Mouse (Mus musculus) CH12.LX (cell line): ENCODE measurements around the gene Inpp5f. TPM values are rescaled to one million over a fixed set of nuclear protein-coding genes. Genes with fewer than 3 reads are reported as not detected.

Experiments used
- DNase-seq: peaks from one replicate; pipeline ENCODE4 v3.0.0-alpha.2; 2013; ENCODE audit errors: extremely low read depth
- H3K27ac ChIP-seq: 2 replicates; pipeline ENCODE4 v1.5.1; 2012; ENCODE audit warnings: low read depth, mild to moderate bottlenecking, control low read depth, moderate library complexity; ENCODE audit not compliant: insufficient read depth
- H3K27me3 ChIP-seq: replicated peaks from 2 replicates; pipeline ENCODE3; 2012; ENCODE audit warnings: inconsistent platforms
- H3K36me3 ChIP-seq, 2 experiments: replicated peaks in 1 of 2; 2 replicates each; pipeline versions ENCODE3 to v1.6.1; 2012; ENCODE audit warnings: inconsistent platforms in 1 of 2, low read length in 1 of 2, mild to moderate bottlenecking in 1 of 2, mixed read lengths in 1 of 2, moderate library complexity in 1 of 2; ENCODE audit not compliant: control insufficient read depth in 1 of 2, insufficient read depth in 1 of 2
- H3K4me1 ChIP-seq, 2 experiments: 2 replicates each; pipeline ENCODE4 v1.6.1; 2012; ENCODE audit warnings: inconsistent platforms in 1 of 2, moderate library complexity in 1 of 2; ENCODE audit not compliant: insufficient read depth in 2 of 2, control insufficient read depth in 1 of 2
- H3K4me2 ChIP-seq: 2 replicates; pipeline ENCODE4 v1.6.1; 2012; ENCODE audit warnings: low read depth, mild to moderate bottlenecking, control low read depth; ENCODE audit not compliant: poor library complexity, insufficient read depth, severe bottlenecking
- H3K4me3 ChIP-seq, 3 experiments: fragments of 150-350 bp in 1 of 3; sonication (generic) in 1 of 3; replicated peaks in 1 of 3; 2 replicates each; pipeline versions ENCODE3 to v1.5.1; 2011 to 2012; ENCODE audit warnings: low read depth in 2 of 3, low read length in 2 of 3, mild to moderate bottlenecking in 2 of 3, moderate library complexity in 2 of 3, control low read depth in 1 of 3, improper control_type of control experiment in 1 of 3, inconsistent platforms in 1 of 3, mixed read lengths in 1 of 3; ENCODE audit not compliant: poor library complexity in 1 of 3
- H3K79me2 ChIP-seq: replicated peaks from 2 replicates; pipeline ENCODE4 v1.6.1; 2012; ENCODE audit warnings: mild to moderate bottlenecking, moderate library complexity; ENCODE audit not compliant: control insufficient read depth, poor library complexity, insufficient read depth, severe bottlenecking; ENCODE audit errors: extremely low read depth
- H3K9ac ChIP-seq: 2 replicates; pipeline ENCODE4 v1.6.1; 2012; ENCODE audit warnings: low read depth, mild to moderate bottlenecking, control low read depth, moderate library complexity; ENCODE audit not compliant: insufficient read depth
- H3K9me3 ChIP-seq: replicated peaks from 2 replicates; pipeline ENCODE3; 2012; ENCODE audit warnings: low read length, inconsistent platforms, mixed read lengths
- CHD1 ChIP-seq: IDR thresholded peaks from 2 replicates; pipeline ENCODE4 v1.6.1; 2012; ENCODE audit warnings: low read depth, low read length, improper control_type of control experiment, inconsistent platforms
- CHD2 ChIP-seq: IDR thresholded peaks from 2 replicates; pipeline ENCODE4 v1.6.1; 2011; ENCODE audit warnings: low read length, improper control_type of control experiment
- CTCF ChIP-seq, 2 experiments: IDR thresholded peaks in 1 of 2; conservative IDR thresholded peaks in 1 of 2; 2 replicates each; pipeline ENCODE4 v1.5.1; 2011 to 2012; ENCODE audit warnings: low read depth in 2 of 2, low read length in 2 of 2, improper control_type of control experiment in 1 of 2, inconsistent platforms in 1 of 2, mild to moderate bottlenecking in 1 of 2, moderate library complexity in 1 of 2
- ELF1 ChIP-seq: IDR thresholded peaks from 2 replicates; pipeline ENCODE4 v1.6.1; 2014; ENCODE audit warnings: low read depth, mild to moderate bottlenecking, inconsistent platforms, low read length, improper control_type of control experiment
- EP300 ChIP-seq: IDR thresholded peaks from 2 replicates; pipeline ENCODE4 v1.6.1; 2011; ENCODE audit warnings: low read length, improper control_type of control experiment
- ETS1 ChIP-seq: conservative IDR thresholded peaks from 2 replicates; pipeline ENCODE4 v1.6.1; 2012; ENCODE audit warnings: low read depth, mild to moderate bottlenecking, inconsistent platforms, low read length, improper control_type of control experiment, moderate library complexity
- HCFC1 ChIP-seq: IDR thresholded peaks from 2 replicates; pipeline ENCODE4 v1.6.1; 2012; ENCODE audit warnings: low read depth, mild to moderate bottlenecking, inconsistent platforms, low read length, improper control_type of control experiment
- IRF4 ChIP-seq: IDR thresholded peaks from 2 replicates; pipeline ENCODE4 v1.6.1; 2014; ENCODE audit warnings: low read depth, mild to moderate bottlenecking, inconsistent platforms, low read length, improper control_type of control experiment
- JUN ChIP-seq: IDR thresholded peaks from 2 replicates; pipeline ENCODE4 v1.6.1; 2011; ENCODE audit warnings: low read depth, mild to moderate bottlenecking, low read length, improper control_type of control experiment, moderate library complexity; ENCODE audit not compliant: insufficient read depth
- JUND ChIP-seq: conservative IDR thresholded peaks from 2 replicates; pipeline ENCODE4 v1.6.1; 2011; ENCODE audit warnings: low read depth, low read length, improper control_type of control experiment
- KAT2A ChIP-seq: IDR thresholded peaks from 2 replicates; pipeline ENCODE4 v1.6.1; 2012; ENCODE audit warnings: low read length, improper control_type of control experiment, inconsistent platforms; ENCODE audit not compliant: insufficient replicate concordance
- MAX ChIP-seq: IDR thresholded peaks from 2 replicates; pipeline ENCODE4 v1.6.1; 2011; ENCODE audit warnings: low read length, improper control_type of control experiment
- MEF2A ChIP-seq: IDR thresholded peaks from 2 replicates; pipeline ENCODE4 v1.6.1; 2014; ENCODE audit warnings: low read depth, mild to moderate bottlenecking, inconsistent platforms, low read length, improper control_type of control experiment, borderline replicate concordance
- NELFE ChIP-seq: IDR thresholded peaks from 2 replicates; pipeline ENCODE4 v1.6.1; 2011; ENCODE audit warnings: low read depth, low read length, improper control_type of control experiment
- NRF1 ChIP-seq: IDR thresholded peaks from 2 replicates; pipeline ENCODE4 v1.6.1; 2014; ENCODE audit warnings: low read depth, mild to moderate bottlenecking, inconsistent platforms, low read length, improper control_type of control experiment, moderate library complexity
- POLR2A ChIP-seq: IDR thresholded peaks from 2 replicates; pipeline ENCODE4 v1.6.1; 2011; ENCODE audit warnings: low read depth, mild to moderate bottlenecking, improper control_type of control experiment, low read length
- POLR2AphosphoS2 ChIP-seq: IDR thresholded peaks from 2 replicates; pipeline ENCODE4 v1.6.1; 2011; ENCODE audit warnings: low read depth, low read length, improper control_type of control experiment
- RAD21 ChIP-seq: IDR thresholded peaks from 2 replicates; pipeline ENCODE4 v1.6.1; 2011; ENCODE audit warnings: low read depth, mild to moderate bottlenecking, low read length, improper control_type of control experiment, moderate library complexity
- RCOR1 ChIP-seq: conservative IDR thresholded peaks from 2 replicates; pipeline ENCODE4 v1.6.1; 2012; ENCODE audit warnings: low read depth, mild to moderate bottlenecking, inconsistent platforms, low read length, improper control_type of control experiment
- SIN3A ChIP-seq: IDR thresholded peaks from 2 replicates; pipeline ENCODE4 v1.6.1; 2012; ENCODE audit warnings: low read length, improper control_type of control experiment, inconsistent platforms
- SMC3 ChIP-seq: IDR thresholded peaks from 2 replicates; pipeline ENCODE4 v1.6.1; 2011; ENCODE audit warnings: low read depth, low read length, improper control_type of control experiment
- TCF12 ChIP-seq: IDR thresholded peaks from 2 replicates; pipeline ENCODE4 v1.6.1; 2014; ENCODE audit warnings: low read depth, mild to moderate bottlenecking, inconsistent platforms, low read length, improper control_type of control experiment
- UBTF ChIP-seq: IDR thresholded peaks from 2 replicates; pipeline ENCODE4 v1.6.1; 2012; ENCODE audit warnings: low read depth, mild to moderate bottlenecking, inconsistent platforms, low read length, improper control_type of control experiment, moderate library complexity
- USF1 ChIP-seq: IDR thresholded peaks from 2 replicates; pipeline ENCODE4 v1.6.1; 2014; ENCODE audit warnings: low read depth, mild to moderate bottlenecking, inconsistent platforms, low read length, improper control_type of control experiment
- USF2 ChIP-seq: conservative IDR thresholded peaks from 2 replicates; pipeline ENCODE4 v1.6.1; 2011; ENCODE audit warnings: low read depth, low read length, improper control_type of control experiment
- ZC3H11A ChIP-seq: IDR thresholded peaks from 2 replicates; pipeline ENCODE4 v1.6.1; 2012; ENCODE audit warnings: low read depth, mild to moderate bottlenecking, inconsistent platforms, low read length, improper control_type of control experiment
- ZKSCAN1 ChIP-seq: IDR thresholded peaks from 2 replicates; pipeline ENCODE4 v1.6.1; 2012; ENCODE audit warnings: low read depth, inconsistent platforms, low read length, improper control_type of control experiment, borderline replicate concordance
- ZMIZ1 ChIP-seq: IDR thresholded peaks from 2 replicates; pipeline ENCODE4 v1.6.1; 2012; ENCODE audit warnings: low read depth, mild to moderate bottlenecking, inconsistent platforms, low read length, improper control_type of control experiment
- ZNF384 ChIP-seq: IDR thresholded peaks from 2 replicates; pipeline ENCODE4 v1.6.1; 2012; ENCODE audit warnings: low read depth, low read length, improper control_type of control experiment, inconsistent platforms
- dilution Hi-C: fragments of 300-500 bp; cut with MboI; formaldehyde crosslinking; loops from 2 replicates; pipeline ENCODE4 v1.14.3; 2020; ENCODE audit warnings: low sequenced_read_pairs; ENCODE audit not compliant: extremely low pct_unique_long_range_greater_than_20kb, extremely low pct_ligation_motif_present
- in situ Hi-C: fragments of 300-500 bp; cut with MboI; formaldehyde crosslinking; loops from 3 replicates; pipeline ENCODE4 v1.14.3; 2019; ENCODE audit warnings: low sequenced_read_pairs, low pct_ligation_motif_present, low pct_unique_long_range_greater_than_20kb, mixed read lengths
- polyA plus RNA-seq: library from polyadenylated mRNA; unstranded; fragments of >175 nt; gene quantifications from 2 replicates; pipeline ENCODE4 v1.2.1, GENCODE M21; 2012; ENCODE audit warnings: low read depth; ENCODE audit not compliant: insufficient read length
- total RNA-seq, 2 experiments: library from RNA; depleted of rRNA; stranded (reverse); fragments of 300-350 nt in 1 of 2; fragments of >200 nt in 1 of 2; gene quantifications; 2 replicates each; pipeline ENCODE4 v1.2.3; 2012 to 2014

The Inpp5f gene
- total and polyA plus RNA-seq, 3 experiments: 4.0 to 6.2 (median 5.5) TPM

DNA sequence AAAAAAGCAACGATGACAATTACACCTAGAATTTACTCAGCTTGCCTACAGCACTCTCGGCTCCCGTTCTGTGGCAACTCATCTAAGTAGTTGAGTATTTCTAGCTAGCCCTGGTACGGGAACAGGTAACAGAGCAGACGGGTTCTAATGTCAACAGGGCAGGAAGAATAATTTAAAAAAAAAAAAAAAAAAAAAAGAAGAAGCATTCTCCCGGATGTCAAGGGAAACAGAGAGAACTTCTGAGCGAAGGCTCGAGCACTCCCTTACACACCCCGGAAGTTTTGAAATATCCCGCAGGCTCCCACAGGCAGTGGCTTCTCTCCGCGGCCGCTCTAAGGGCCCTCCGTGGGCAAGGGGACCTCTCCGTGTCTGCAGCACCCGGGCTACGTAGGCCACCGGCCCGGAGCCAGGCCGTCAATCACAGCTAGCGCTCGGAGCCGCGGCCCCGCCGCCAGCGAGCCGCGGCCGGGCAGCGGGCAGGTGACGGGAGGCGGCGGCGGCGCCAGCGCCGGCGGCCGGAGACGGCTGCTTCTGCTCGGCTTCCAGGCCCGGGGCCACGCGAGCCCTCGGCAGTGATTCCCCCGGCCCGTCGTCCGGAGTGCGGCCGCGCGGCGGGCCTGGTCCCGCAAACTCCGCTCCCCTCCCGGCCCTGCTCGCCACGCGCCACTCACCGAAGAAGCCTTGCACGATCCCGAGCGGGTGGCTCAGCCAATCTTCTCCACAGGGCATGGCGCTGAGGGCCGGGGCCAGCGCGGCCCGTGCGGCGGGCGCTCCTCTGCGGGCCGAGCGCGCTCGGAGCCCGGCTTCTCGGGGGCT is 128.5 kb downstream of the Inpp5f start:
- TF ChIP-seq USF2: no peak
- no peak for TF ChIP-seq MAX
- TF ChIP-seq KAT2A: no peak
- TF ChIP-seq ZKSCAN1: no peak
- TF ChIP-seq EP300: no peak
- TF ChIP-seq ZC3H11A: no peak
- TF ChIP-seq ZNF384: peak; percentile 79
- no peak for TF ChIP-seq POLR2A
- TF ChIP-seq SMC3: no peak
- no peak for TF ChIP-seq ZMIZ1
- no peak for TF ChIP-seq RAD21
- TF ChIP-seq ELF1: peak; percentile 58
- TF ChIP-seq ETS1: no peak
- no peak for TF ChIP-seq JUND
- TF ChIP-seq SIN3A: no peak; the same call in 1 of the 2 replicates
- TF ChIP-seq NRF1: no peak
- TF ChIP-seq CTCF (conservative IDR thresholded peaks at IDR 0.05 in 1 of 2, IDR thresholded peaks at IDR 0.05 in 1 of 2; ENCODE audit: low read depth in 2 of 2, low read length in 2 of 2): no peak
- no peak for TF ChIP-seq TCF12
- TF ChIP-seq, all 38 proteins: peak for 2
- Histone ChIP-seq H3K4me2 (peak overlapping the region; percentile 97), H3K27ac (peak overlapping the region; percentile 25), H3K9me3 (peaks cover 3% of the 10 kb centered on the region), H3K27me3 (no peaks in the 10 kb centered on the region), H3K9ac (peak overlapping the region; percentile 90), H3K36me3 (peaks cover 3 to 18% of the 10 kb centered on the region in 2 experiments), H3K79me2 (peaks cover 55% of the 10 kb centered on the region), H3K4me3 (peak overlapping the region; percentile 86 to 99 (median 91)), H3K4me1 (peaks cover 4 to 30% of the 10 kb centered on the region in 2 experiments)
- dilution Hi-C loops (no loop called here), in situ Hi-C loops (no loop called here)
- DNase-seq: no peak

DNA sequence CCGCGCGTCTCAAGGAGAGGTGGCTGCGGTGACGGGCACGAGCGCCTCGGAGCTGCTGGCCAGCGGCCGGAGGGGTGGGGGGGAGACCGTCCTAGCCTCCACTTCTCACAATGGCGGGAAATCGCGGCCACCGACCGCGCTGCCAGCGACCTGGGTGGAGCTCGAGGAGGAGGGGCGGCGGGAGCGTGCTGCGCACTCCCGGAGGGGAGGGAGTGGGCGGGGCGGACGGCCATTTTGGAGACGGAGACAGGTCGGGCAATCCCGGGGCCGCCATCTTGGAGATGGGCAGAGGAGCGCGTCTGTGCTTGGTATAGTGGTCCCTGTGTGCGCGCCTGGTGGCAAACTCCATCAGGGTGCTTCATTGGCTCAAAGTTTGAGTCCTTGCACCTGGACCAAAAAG is 129.2 kb downstream of the Inpp5f start, which contains the start of gene Mcmbp:
TSS of gene Mcmbp (minus strand) at position 162 of the 400 bp plus-strand sequence.
- peaks cover 3% of the 10 kb centered on the region for H3K9me3 ChIP-seq
- H3K9ac ChIP-seq: peak within 1 kb of the TSS; percentile 90
- H3K79me2 ChIP-seq: peaks cover 53% of the 10 kb centered on the region
- peaks cover 4 to 30% of the 10 kb centered on the region in 2 experiments for H3K4me1 ChIP-seq
- in situ Hi-C loops: no loop called here
- peak within 1 kb of the TSS; percentile 25 for H3K27ac ChIP-seq
- H3K4me3 ChIP-seq: peak within 1 kb of the TSS; percentile 86 to 99 (median 91)
- dilution Hi-C loops: no loop called here
- no peaks in the 10 kb centered on the region for H3K27me3 ChIP-seq
- H3K4me2 ChIP-seq: peak within 1 kb of the TSS; percentile 97
- peaks cover 3 to 15% of the 10 kb centered on the region in 2 experiments for H3K36me3 ChIP-seq
- DNase-seq: peak; percentile 95
- TF ChIP-seq UBTF (no peak; the same call in 1 of the 2 replicates), SIN3A (0 out of 2 replicates have a peak, but pooled peaks have one; percentile 39), ZC3H11A (peak; percentile 42), POLR2AphosphoS2 (peak; percentile 39; the same call in 1 of the 2 replicates), ELF1 (peak; percentile 66; the same call in 1 of the 2 replicates), CHD2 (peak; percentile 86; the same call in 1 of the 2 replicates), RCOR1 (peak; percentile 94), NELFE (peak; percentile 73), JUN (no peak), TCF12 (peak; percentile 70), MEF2A (no peak), IRF4 (no peak), KAT2A (0 out of 2 replicates have a peak, but pooled peaks have one; percentile 55), MAX (peak; percentile 36; the same call in 1 of the 2 replicates), NRF1 (peak; percentile 88), CHD1 (no peak), POLR2A (peak; percentile 84), JUND (no peak), HCFC1 (peak; percentile 90), RAD21 (no peak), USF1 (peak; percentile 54; the same call in 1 of the 2 replicates)
